Mouse (Mus musculus) spleen, postnatal 0 days (tissue): ENCODE measurements around the gene Anln. TPM values are rescaled to one million over a fixed set of nuclear protein-coding genes. Genes with fewer than 3 reads are reported as not detected.

Experiments
- polyA plus RNA-seq: library from polyadenylated mRNA; unstranded; fragments of >200 nt; fragmentation: Nextera tagmentation; extraction: Ambion mirVana; gene quantifications from 2 replicates; pipeline ENCODE4 v1.2.1, GENCODE M21; 2015

Anln gene
- polyA plus RNA-seq, result 19.8 and 20.3 TPM in 2 replicates

GRCm38 (mm10) chr9:22389021-22389476 is at the start of gene Anln:
TSS of gene Anln (minus strand) at chr9:22389188.

GRCm38 (mm10) chr9:22411002-22411857 is 22.2 kb upstream of the Anln start, which contains the start of gene 9530077C05Rik:
TSS of gene 9530077C05Rik (plus strand) at chr9:22411513.

GRCm38 (mm10) chr9:22307156-22307919 is 81.7 kb downstream of the Anln start, which contains the start of gene Zfp810:
TSS of gene Zfp810 (minus strand) at chr9:22307648.

Other genes starting within 250 kb of the Anln start
- 55.6 and 55.8 TPM in 2 replicates for gene Pigyl, start 232.3 kb downstream of the Anln start, polyA plus RNA-seq
- 0.07 TPM in 1 of 2 replicates, not detected in the other for gene Zfp872, start 201.1 kb downstream of the Anln start, polyA plus RNA-seq
- gene Zfp809, start 163.5 kb downstream of the Anln start, polyA plus RNA-seq, result 9.9 and 12.4 TPM in 2 replicates
- gene Zfp599, start 129.3 kb downstream of the Anln start, polyA plus RNA-seq, result 1.9 TPM in 2 replicates
- gene Zfp810, start 81.5 kb downstream of the Anln start, polyA plus RNA-seq, result 4.8 and 6.1 TPM in 2 replicates
- 5.4 and 5.8 TPM in 2 replicates for gene 9530077C05Rik, start 22.3 kb upstream of the Anln start, polyA plus RNA-seq
- gene Gm17545, start 65.1 kb upstream of the Anln start, polyA plus RNA-seq, result not detected in 2 replicates
- 95.9 and 98.4 TPM in 2 replicates for gene Rp9, start 80.6 kb upstream of the Anln start, polyA plus RNA-seq
- gene Bbs9, start 86.5 kb upstream of the Anln start, polyA plus RNA-seq, result 3.8 and 4.9 TPM in 2 replicates